Mouse (Mus musculus): ENCODE results near the gene Gm20538.

- TF ChIP-seq CTCF (IDR thresholded peaks at IDR 0.05; ENCODE audit: extremely low read depth, insufficient read depth, low read length): no peak
- TF ChIP-seq POLR2A (IDR thresholded peaks at IDR 0.05; ENCODE audit: extremely low read depth, insufficient read depth, low read length): no peak
Measured at GRCm38 (mm10) chr19:44554490-44554860, 1.8 kb upstream of the Gm20538 start.
